Mouse (Mus musculus) MEL (cell line): ENCODE measurements at regions not wholly inside any gene's neighbourhood (a gene's known extent, or its start where the extent isn't known, plus 50 kb on each side); places are given as distances from the start of the nearest gene placed in this dataset.

Source experiments
- DNase-seq: peaks from one replicate; pipeline ENCODE4 v3.0.0; 2011; ENCODE audit warnings: low read depth, low spot score
- H3K27ac ChIP-seq: 2 replicates; pipeline ENCODE4 v1.5.1; 2012; ENCODE audit warnings: low read depth, mild to moderate bottlenecking, control low read depth, low read length, moderate library complexity; ENCODE audit not compliant: control insufficient read depth
- H3K27me3 ChIP-seq, 2 experiments: fragments of 150-350 bp in 1 of 2; sonication (generic) in 1 of 2; 2 replicates each; pipeline ENCODE4 v1.6.1; 2012; ENCODE audit warnings: low read length in 2 of 2, mild to moderate bottlenecking in 2 of 2, improper control_type of control experiment in 1 of 2, moderate library complexity in 1 of 2; ENCODE audit not compliant: insufficient read depth in 2 of 2, control insufficient read depth in 1 of 2
- H3K36me3 ChIP-seq, 2 experiments: 2 replicates each; pipeline ENCODE4 v1.6.1; 2012 to 2014; ENCODE audit warnings: low read length in 2 of 2, improper control_type of control experiment in 1 of 2, inconsistent platforms in 1 of 2, mild to moderate bottlenecking in 1 of 2; ENCODE audit not compliant: insufficient read depth in 2 of 2, control insufficient read depth in 1 of 2
- H3K4me1 ChIP-seq, 2 experiments: fragments of 150-350 bp in 1 of 2; sonication (generic) in 1 of 2; 2 replicates each; pipeline ENCODE4 v1.6.1; 2012; ENCODE audit warnings: low read length in 2 of 2, improper control_type of control experiment in 1 of 2, mild to moderate bottlenecking in 1 of 2; ENCODE audit not compliant: insufficient read depth in 2 of 2, control insufficient read depth in 1 of 2
- H3K4me3 ChIP-seq, 2 experiments: fragments of 150-350 bp in 1 of 2; sonication (generic) in 1 of 2; 2 replicates each; pipeline ENCODE4 v1.5.1; 2012; ENCODE audit warnings: low read depth in 2 of 2, low read length in 2 of 2, mild to moderate bottlenecking in 2 of 2, moderate library complexity in 2 of 2, control low read depth in 1 of 2, improper control_type of control experiment in 1 of 2; ENCODE audit not compliant: control insufficient read depth in 1 of 2, insufficient read depth in 1 of 2
- H3K79me2 ChIP-seq: 2 replicates; pipeline ENCODE4 v1.6.1; 2012; ENCODE audit warnings: mild to moderate bottlenecking, low read length, moderate library complexity; ENCODE audit not compliant: control insufficient read depth, poor library complexity, insufficient read depth
- H3K9ac ChIP-seq: 2 replicates; pipeline ENCODE4 v1.6.1; 2012; ENCODE audit warnings: low read depth, mild to moderate bottlenecking, control low read depth, low read length, moderate library complexity; ENCODE audit not compliant: control insufficient read depth, poor library complexity, severe bottlenecking
- H3K9me3 ChIP-seq: fragments of 150-350 bp; sonication (generic); replicated peaks from 2 replicates; pipeline ENCODE4 v1.6.1; 2012; ENCODE audit warnings: mild to moderate bottlenecking, low read length, improper control_type of control experiment, moderate library complexity; ENCODE audit not compliant: insufficient read depth
- CTCF ChIP-seq, 3 experiments: IDR thresholded peaks in 2 of 3; conservative IDR thresholded peaks in 1 of 3; 2 replicates each; pipeline ENCODE4 v1.5.1; 2011 to 2012; ENCODE audit warnings: low read length in 3 of 3, low read depth in 2 of 3, mild to moderate bottlenecking in 2 of 3, improper control_type of control experiment in 1 of 3, inconsistent platforms in 1 of 3, mixed read lengths in 1 of 3, moderate library complexity in 1 of 3; ENCODE audit not compliant: control insufficient read depth in 1 of 3, insufficient read depth in 1 of 3, poor library complexity in 1 of 3, severe bottlenecking in 1 of 3
- E2F4 ChIP-seq: IDR thresholded peaks from 2 replicates; pipeline ENCODE4 v1.6.1; 2011; ENCODE audit warnings: low read depth, low read length, improper control_type of control experiment, borderline replicate concordance
- EP300 ChIP-seq, 2 experiments: IDR thresholded peaks; 2 replicates each; pipeline ENCODE4 v1.6.1; 2011; ENCODE audit warnings: improper control_type of control experiment in 2 of 2, low read length in 2 of 2, low read depth in 1 of 2, mild to moderate bottlenecking in 1 of 2
- ETS1 ChIP-seq: IDR thresholded peaks from 2 replicates; pipeline ENCODE4 v1.6.1; 2012; ENCODE audit warnings: low read depth, mild to moderate bottlenecking, inconsistent platforms, low read length, improper control_type of control experiment, moderate library complexity
- GABPA ChIP-seq: IDR thresholded peaks from 2 replicates; pipeline ENCODE4 v1.6.1; 2012; ENCODE audit warnings: low read depth, mild to moderate bottlenecking, inconsistent platforms, low read length, improper control_type of control experiment, moderate library complexity
- GATA1 ChIP-seq: IDR thresholded peaks from 2 replicates; pipeline ENCODE4 v1.6.1; 2011; ENCODE audit warnings: low read depth, low read length, improper control_type of control experiment
- JUND ChIP-seq: IDR thresholded peaks from 2 replicates; pipeline ENCODE4 v1.6.1; 2011; ENCODE audit warnings: low read depth, mild to moderate bottlenecking, improper control_type of control experiment, low read length
- KAT2A ChIP-seq: conservative IDR thresholded peaks from 2 replicates; pipeline ENCODE4 v1.6.1; 2012; ENCODE audit warnings: low read depth, low read length, improper control_type of control experiment, inconsistent platforms
- MAX ChIP-seq: IDR thresholded peaks from 2 replicates; pipeline ENCODE4 v1.6.1; 2011; ENCODE audit warnings: low read length, improper control_type of control experiment
- MXI1 ChIP-seq: IDR thresholded peaks from 2 replicates; pipeline ENCODE4 v1.6.1; 2011; ENCODE audit warnings: mild to moderate bottlenecking, low read depth, low read length, improper control_type of control experiment
- MYC ChIP-seq: IDR thresholded peaks from 2 replicates; pipeline ENCODE4 v1.6.1; 2011; ENCODE audit warnings: low read depth, mild to moderate bottlenecking, low read length, improper control_type of control experiment, moderate library complexity
- NELFE ChIP-seq: IDR thresholded peaks from 2 replicates; pipeline ENCODE4 v1.6.1; 2011; ENCODE audit warnings: low read depth, low read length, improper control_type of control experiment
- POLR2A ChIP-seq, 2 experiments: IDR thresholded peaks; 2 replicates each; pipeline ENCODE4 v1.6.1; 2011 to 2012; ENCODE audit warnings: low read length in 2 of 2, mild to moderate bottlenecking in 2 of 2, control low read depth in 1 of 2, improper control_type of control experiment in 1 of 2, low read depth in 1 of 2, moderate library complexity in 1 of 2; ENCODE audit not compliant: control insufficient read depth in 1 of 2, insufficient read depth in 1 of 2, poor library complexity in 1 of 2
- POLR2AphosphoS5 ChIP-seq: IDR thresholded peaks from 2 replicates; pipeline ENCODE4 v1.6.1; 2012; ENCODE audit warnings: low read depth, borderline replicate concordance, mild to moderate bottlenecking, inconsistent platforms, low read length, moderate library complexity, mixed read lengths
- RAD21 ChIP-seq: IDR thresholded peaks from 2 replicates; pipeline ENCODE4 v1.6.1; 2011; ENCODE audit warnings: mild to moderate bottlenecking, low read depth, low read length, improper control_type of control experiment
- RCOR1 ChIP-seq: IDR thresholded peaks from 2 replicates; pipeline ENCODE4 v1.6.1; 2012; ENCODE audit warnings: low read depth, mild to moderate bottlenecking, inconsistent platforms, low read length, improper control_type of control experiment
- SIN3A ChIP-seq: IDR thresholded peaks from 2 replicates; pipeline ENCODE4 v1.6.1; 2012; ENCODE audit warnings: low read length, improper control_type of control experiment, inconsistent platforms
- SMC3 ChIP-seq: IDR thresholded peaks from 2 replicates; pipeline ENCODE4 v1.6.1; 2011; ENCODE audit warnings: low read depth, low read length, improper control_type of control experiment
- TAL1 ChIP-seq: IDR thresholded peaks from 2 replicates; pipeline ENCODE4 v1.6.1; 2012; ENCODE audit warnings: mild to moderate bottlenecking, inconsistent platforms, low read length, moderate library complexity, mixed read lengths
- TCF12 ChIP-seq: IDR thresholded peaks from 2 replicates; pipeline ENCODE4 v1.6.1; 2014; ENCODE audit warnings: low read depth, mild to moderate bottlenecking, inconsistent platforms, low read length, improper control_type of control experiment, moderate library complexity
- UBTF ChIP-seq: IDR thresholded peaks from 2 replicates; pipeline ENCODE4 v1.6.1; 2012; ENCODE audit warnings: low read depth, mild to moderate bottlenecking, inconsistent platforms, low read length, improper control_type of control experiment, moderate library complexity, borderline replicate concordance; ENCODE audit not compliant: insufficient read depth
- USF1 ChIP-seq: IDR thresholded peaks from 2 replicates; pipeline ENCODE4 v1.6.1; 2014; ENCODE audit warnings: low read depth, mild to moderate bottlenecking, inconsistent platforms, low read length, improper control_type of control experiment, moderate library complexity
- USF2 ChIP-seq, 2 experiments: IDR thresholded peaks; 2 replicates each; pipeline ENCODE4 v1.6.1; 2011 to 2012; ENCODE audit warnings: improper control_type of control experiment in 2 of 2, low read length in 2 of 2, borderline replicate concordance in 1 of 2, inconsistent platforms in 1 of 2, low read depth in 1 of 2, mild to moderate bottlenecking in 1 of 2; ENCODE audit not compliant: insufficient read depth in 1 of 2
- ZC3H11A ChIP-seq: IDR thresholded peaks from 2 replicates; pipeline ENCODE4 v1.6.1; 2012; ENCODE audit warnings: low read depth, mild to moderate bottlenecking, inconsistent platforms, low read length, improper control_type of control experiment
- ZMIZ1 ChIP-seq: IDR thresholded peaks from 2 replicates; pipeline ENCODE4 v1.6.1; 2012; ENCODE audit warnings: low read depth, mild to moderate bottlenecking, inconsistent platforms, low read length, improper control_type of control experiment, moderate library complexity

DNA sequence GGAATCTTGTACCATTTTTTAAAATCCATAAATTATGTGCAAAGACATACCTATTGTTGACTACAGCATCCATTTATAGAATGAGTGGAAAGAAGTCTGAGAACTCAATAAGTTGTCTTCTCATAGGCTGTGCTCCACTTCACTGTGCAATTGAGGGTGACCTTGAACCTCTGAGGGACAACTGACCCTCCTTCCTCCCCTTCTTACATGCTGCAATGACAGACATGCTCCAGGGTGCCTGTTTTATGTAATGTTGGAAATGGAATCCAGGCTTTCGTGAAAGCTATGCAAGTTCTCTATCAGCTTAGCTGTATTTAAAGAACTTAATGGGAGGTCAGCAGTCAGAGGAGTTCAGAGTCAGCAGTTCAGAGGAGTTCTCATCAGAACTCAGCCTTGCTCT lies 118.9 kb upstream of the Vegfc start:
- Histone ChIP-seq H3K4me3 (no peak overlapping the region), H3K27me3 (no peaks in the 10 kb centered on the region), H3K79me2 (no peaks in the 10 kb centered on the region), H3K4me1 (no peaks in the 10 kb centered on the region), H3K36me3 (no peaks in the 10 kb centered on the region), H3K9ac (no peak overlapping the region), H3K27ac (no peak overlapping the region), H3K9me3 (no peaks in the 10 kb centered on the region)
- no peak for TF ChIP-seq USF1
- no peak for TF ChIP-seq SIN3A
- TF ChIP-seq JUND = no peak
- TF ChIP-seq ETS1 = no peak
- no peak for TF ChIP-seq TAL1
- no peak for TF ChIP-seq ZMIZ1
- no peak for TF ChIP-seq GATA1
- TF ChIP-seq POLR2AphosphoS5 = no peak
- no peak for TF ChIP-seq MXI1
- no peak for TF ChIP-seq ZC3H11A
- TF ChIP-seq EP300 (IDR thresholded peaks at IDR 0.05; ENCODE audit: low read depth in 1 of 2, low read length in 2 of 2) = no peak
- no peak for TF ChIP-seq UBTF
- no peak for TF ChIP-seq USF2 (IDR thresholded peaks at IDR 0.05; ENCODE audit: borderline replicate concordance in 1 of 2, insufficient read depth in 1 of 2, low read depth in 1 of 2, low read length in 2 of 2)
- no peak for TF ChIP-seq NELFE
- no peak for TF ChIP-seq SMC3
- TF ChIP-seq KAT2A = no peak
- TF ChIP-seq RCOR1 = no peak
- no peak for TF ChIP-seq POLR2A (IDR thresholded peaks at IDR 0.05; ENCODE audit: control insufficient read depth in 1 of 2, insufficient read depth in 1 of 2, low read depth in 1 of 2, low read length in 2 of 2, poor library complexity in 1 of 2)
- no peak for TF ChIP-seq E2F4
- TF ChIP-seq TCF12 = no peak
- DNase-seq = no peak

DNA sequence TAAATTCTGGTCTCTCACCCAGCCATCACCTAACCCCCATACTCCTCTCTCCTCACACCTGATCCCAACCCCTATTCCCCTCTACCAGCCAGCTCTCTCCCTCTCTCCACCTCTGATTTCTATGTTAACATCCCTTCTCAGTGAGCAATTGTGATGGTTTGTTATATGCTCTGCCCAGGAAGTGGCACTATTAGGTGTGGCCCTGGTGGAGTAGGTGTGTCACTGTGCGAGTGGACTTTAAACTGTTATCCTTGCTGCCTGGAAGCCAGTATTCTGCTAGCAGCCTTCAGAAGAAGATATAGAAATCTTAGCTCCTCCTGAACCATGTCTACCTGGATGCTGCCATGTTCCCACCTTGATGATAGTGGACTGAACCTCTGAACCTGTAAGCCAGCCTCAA lies 114.4 kb upstream of the Vegfc start:
- TF ChIP-seq RAD21 (no peak), MAX (no peak), CTCF (IDR thresholded peaks at IDR 0.05 in 2 of 3, conservative IDR thresholded peaks at IDR 0.05 in 1 of 3; ENCODE audit: control insufficient read depth in 1 of 3, insufficient read depth in 1 of 3, low read depth in 2 of 3, low read length in 3 of 3, poor library complexity in 1 of 3, severe bottlenecking in 1 of 3) (no peak), POLR2A (IDR thresholded peaks at IDR 0.05; ENCODE audit: control insufficient read depth in 1 of 2, insufficient read depth in 1 of 2, low read depth in 1 of 2, low read length in 2 of 2, poor library complexity in 1 of 2) (no peak), GABPA (no peak), ETS1 (no peak), EP300 (IDR thresholded peaks at IDR 0.05; ENCODE audit: low read depth in 1 of 2, low read length in 2 of 2) (no peak), GATA1 (no peak), SIN3A (no peak), ZC3H11A (no peak), POLR2AphosphoS5 (no peak), E2F4 (no peak), MYC (no peak)
- H3K9me3 ChIP-seq = no peaks in the 10 kb centered on the region
- H3K4me1 ChIP-seq = no peaks in the 10 kb centered on the region
- H3K79me2 ChIP-seq = no peaks in the 10 kb centered on the region
- no peak for DNase-seq
- no peaks in the 10 kb centered on the region for H3K27me3 ChIP-seq
- H3K27ac ChIP-seq = no peak overlapping the region
- no peaks in the 10 kb centered on the region for H3K36me3 ChIP-seq
- H3K4me3 ChIP-seq = no peak overlapping the region
- H3K9ac ChIP-seq = no peak overlapping the region
